Mouse (Mus musculus) layer of hippocampus, adult 8-10 months (tissue): ENCODE results near the gene Tgm1. TPM values are rescaled to one million over a fixed set of nuclear protein-coding genes. Genes with fewer than 3 reads are reported as not detected.
A peak's percentile ranks its signal among the peaks of the same experiment; 100 is the strongest.

Experiments used
- DNase-seq, 2 experiments: peaks; one replicate each; pipeline ENCODE4 v3.0.0; 2022; ENCODE audit warnings: low spot score in 2 of 2
- total RNA-seq, 4 experiments: library from RNA; stranded (reverse); gene quantifications; 2 replicates each; pipeline ENCODE4 v1.2.4; 2022

Gene Tgm1
- total RNA-seq, 4 experiments from 2014 or later, result 5.4 to 8.2 TPM; not detected in 2

- no peak for DNase-seq
Observed at GRCm38 (mm10) chr14:55677615-55678014, 36.1 kb downstream of the Tgm1 start.

GRCm38 (mm10) chr14:55672741-55673060 is 41.0 kb downstream of the Tgm1 start:
- DNase-seq, result no peak

- peak; percentile 95 for DNase-seq
Observed at GRCm38 (mm10) chr14:55671833-55672740, 41.6 kb downstream of the Tgm1 start, which contains the start of the genes Gmpr2 and Nedd8. Gmpr2 (plus strand) TSS chr14:55671941. Nedd8 (minus strand) TSS chr14:55672124.

GRCm38 (mm10) chr14:55671486-55671832 is 42.3 kb downstream of the Tgm1 start:
- DNase-seq, result no peak

GRCm38 (mm10) chr14:55660636-55661035 is 53.1 kb downstream of the Tgm1 start:
- no peak for DNase-seq

- DNase-seq, result peak; percentile 73 to 80
Observed at GRCm38 (mm10) chr14:55659960-55660573, 53.7 kb downstream of the Tgm1 start, which contains the start of gene Mdp1. Mdp1 (minus strand) TSS chr14:55660508.

GRCm38 (mm10) chr14:55658011-55658410 is 55.7 kb downstream of the Tgm1 start:
- no peak for DNase-seq

- DNase-seq, result no peak
Observed at GRCm38 (mm10) chr14:55656935-55657334, 56.8 kb downstream of the Tgm1 start.

- no peak for DNase-seq
Observed at GRCm38 (mm10) chr14:55651528-55651927, 62.2 kb downstream of the Tgm1 start.

Other genes with a start within 250 kb of the Tgm1 start
- 10 to 100 TPM; 20.2 to 27.2 (median 23.1) TPM for gene Dhrs4, start 235.2 kb downstream of the Tgm1 start, total RNA-seq
- 10 to 100 TPM; 56.8 to 82.2 (median 62.5) TPM for gene Carmil3, start 223.3 kb downstream of the Tgm1 start, total RNA-seq
- gene Cpne6, start 203.5 kb downstream of the Tgm1 start, total RNA-seq, result 100 to 1,000 TPM; 607 to 653 (median 629) TPM
- gene Nrl, start 188.9 kb downstream of the Tgm1 start, total RNA-seq, result 1 to 10 TPM; 1.5 to 3.6 (median 2.1) TPM
- 10 to 100 TPM; 43.4 to 61.5 (median 50.3) TPM for gene Pck2, start 173.7 kb downstream of the Tgm1 start, total RNA-seq
- 10 to 100 TPM; 74.0 to 93.1 (median 82.3) TPM for gene Dcaf11, start 153.9 kb downstream of the Tgm1 start, total RNA-seq
- 1 to 10 TPM in 2 of 4 experiments, under 1 TPM in 1, not detected in 1; 0.94 to 2.0 (median 1.4) TPM for gene A730061H03Rik, start 153.5 kb downstream of the Tgm1 start, total RNA-seq
- gene Fitm1, start 138.3 kb downstream of the Tgm1 start, total RNA-seq, result not detected
- 10 to 100 TPM; 57.9 to 75.0 (median 67.3) TPM for gene Psme1, start 135.8 kb downstream of the Tgm1 start, total RNA-seq
- 10 to 100 TPM; 48.3 to 57.7 (median 53.8) TPM for gene Emc9, start 128.6 kb downstream of the Tgm1 start, total RNA-seq
- gene Psme2, start 122.8 kb downstream of the Tgm1 start, total RNA-seq, result 10 to 100 TPM; 57.2 to 74.4 (median 69.8) TPM
- gene Rnf31, start 122.2 kb downstream of the Tgm1 start, total RNA-seq, result 10 to 100 TPM; 36.5 to 56.0 (median 45.5) TPM
- 10 to 100 TPM; 15.4 to 19.1 (median 17.9) TPM for gene Irf9, start 110.4 kb downstream of the Tgm1 start, total RNA-seq
- 1 to 10 TPM; 1.1 to 2.8 (median 1.4) TPM for gene Rec8, start 95.9 kb downstream of the Tgm1 start, total RNA-seq
- gene Ipo4, start 78.0 kb downstream of the Tgm1 start, total RNA-seq, result 100 to 1,000 TPM; 121 to 153 (median 140) TPM
- 1 to 10 TPM; 4.2 to 7.5 (median 5.5) TPM for gene Gm49378, start 76.0 kb downstream of the Tgm1 start, total RNA-seq
- 10 to 100 TPM; 40.6 to 49.6 (median 44.7) TPM for gene Tm9sf1, start 70.1 kb downstream of the Tgm1 start, total RNA-seq
- gene Tssk4, start 63.7 kb downstream of the Tgm1 start, total RNA-seq, result 1 to 10 TPM; 1.2 to 1.9 (median 1.7) TPM
- 10 to 100 TPM; 47.1 to 51.1 (median 49.6) TPM for gene Mdp1, start 53.4 kb downstream of the Tgm1 start, total RNA-seq
- gene Gmpr2, start 42.0 kb downstream of the Tgm1 start, total RNA-seq, result 10 to 100 TPM; 25.2 to 31.1 (median 28.6) TPM
- gene Nedd8, start 41.8 kb downstream of the Tgm1 start, total RNA-seq, result 100 to 1,000 TPM; 290 to 309 (median 300) TPM
- gene Tinf2, start 32.1 kb downstream of the Tgm1 start, total RNA-seq, result 10 to 100 TPM; 12.2 to 20.8 (median 16.0) TPM
- 10 to 100 TPM; 42.8 to 53.5 (median 44.8) TPM for gene Rabggta, start 8.3 kb upstream of the Tgm1 start, total RNA-seq
- gene Dhrs1, start 31.8 kb upstream of the Tgm1 start, total RNA-seq, result 100 to 1,000 TPM in 3 of 4 experiments, 10 to 100 TPM in 1; 86.6 to 148 (median 116) TPM
- gene Nop9, start 31.8 kb upstream of the Tgm1 start, total RNA-seq, result 10 to 100 TPM; 11.8 to 14.0 (median 13.1) TPM
- 1 to 10 TPM; 1.4 to 3.0 (median 1.7) TPM for gene Cideb, start 44.5 kb upstream of the Tgm1 start, total RNA-seq
- under 1 TPM in 3 of 4 experiments, not detected in 1; 0.16 to 0.23 (median 0.22) TPM for gene Ltb4r2, start 47.5 kb upstream of the Tgm1 start, total RNA-seq
- gene Ltb4r1, start 52.0 kb upstream of the Tgm1 start, total RNA-seq, result under 1 TPM in 1 of 4 experiments, not detected in 3; 0.32 TPM
- gene Adcy4, start 70.2 kb upstream of the Tgm1 start, total RNA-seq, result 1 to 10 TPM; 3.4 to 6.8 (median 4.8) TPM
- gene Ripk3, start 74.9 kb upstream of the Tgm1 start, total RNA-seq, result 1 to 10 TPM in 1 of 4 experiments, under 1 TPM in 2, not detected in 1; 0.95 to 3.4 (median 0.99) TPM
- 1 to 10 TPM; 1.4 to 2.0 (median 1.7) TPM for gene Nfatc4, start 109.2 kb upstream of the Tgm1 start, total RNA-seq
- 10 to 100 TPM in 2 of 4 experiments, 1 to 10 TPM in 2; 6.4 to 10.9 (median 9.3) TPM for gene Nynrin, start 140.1 kb upstream of the Tgm1 start, total RNA-seq
- under 1 TPM; 0.20 to 0.43 (median 0.33) TPM for gene Cbln3, start 170.5 kb upstream of the Tgm1 start, total RNA-seq
- 10 to 100 TPM; 13.4 to 14.0 (median 13.7) TPM for gene Khnyn, start 171.0 kb upstream of the Tgm1 start, total RNA-seq
- gene Sdr39u1, start 186.4 kb upstream of the Tgm1 start, total RNA-seq, result 10 to 100 TPM; 66.0 to 86.3 (median 78.8) TPM
- gene Cma1, start 230.7 kb upstream of the Tgm1 start, total RNA-seq, result under 1 TPM in 1 of 4 experiments, not detected in 3; 0.39 TPM
- gene Cma2, start 237.1 kb upstream of the Tgm1 start, total RNA-seq, result not detected